Mouse (Mus musculus) stomach, embryonic 14.5 days (tissue): ENCODE results near the gene Slc5a5. TPM values are rescaled to one million over a fixed set of nuclear protein-coding genes. Genes with fewer than 3 reads are reported as not detected.

Experiments
- ATAC-seq: fragments of 200-750 bp; cut with Nextera tagmentation; 2 replicates; pipeline ENCODE4 v1.8.0; 2017; ENCODE audit warnings: low read depth, moderate TSS enrichment; ENCODE audit not compliant: insufficient number of reproducible peaks, insufficient read depth, low FRiP score
- H3K27ac ChIP-seq: fragments of 300-500 bp; sonication (generic); 2 replicates; pipeline ENCODE4 v1.5.1; 2014; ENCODE audit warnings: mild to moderate bottlenecking, low read length, moderate library complexity, mixed read lengths
- H3K27me3 ChIP-seq: fragments of 300-500 bp; sonication (generic); 2 replicates; pipeline ENCODE4 v1.6.1; 2014; ENCODE audit warnings: low read length, control low read depth, mixed read lengths; ENCODE audit not compliant: control insufficient read depth, insufficient read depth
- H3K36me3 ChIP-seq: fragments of 300-500 bp; sonication (generic); 2 replicates; pipeline ENCODE4 v1.6.1; 2014; ENCODE audit warnings: mild to moderate bottlenecking, control low read depth, low read length, moderate library complexity, mixed read lengths; ENCODE audit not compliant: control insufficient read depth, insufficient read depth
- H3K4me1 ChIP-seq: fragments of 300-500 bp; sonication (generic); 2 replicates; pipeline ENCODE4 v1.6.1; 2014; ENCODE audit warnings: low read length, control low read depth, mixed read lengths; ENCODE audit not compliant: control insufficient read depth, insufficient read depth
- H3K4me2 ChIP-seq: fragments of 300-500 bp; sonication (generic); replicated peaks from 2 replicates; pipeline ENCODE4 v1.6.1; 2014; ENCODE audit warnings: low read depth, low read length, control low read depth
- H3K4me3 ChIP-seq: fragments of 300-500 bp; sonication (generic); 2 replicates; pipeline ENCODE4 v1.5.1; 2014; ENCODE audit warnings: low read depth, low read length, control low read depth
- H3K9ac ChIP-seq: fragments of 300-500 bp; sonication (generic); replicated peaks from 2 replicates; pipeline ENCODE4 v1.6.1; 2014; ENCODE audit warnings: low read depth, mild to moderate bottlenecking, control low read depth, low read length, moderate library complexity, mixed read lengths
- H3K9me3 ChIP-seq: fragments of 300-500 bp; sonication (generic); 2 replicates; pipeline ENCODE4 v1.6.1; 2016; ENCODE audit warnings: low read depth, low read length, control low read depth; ENCODE audit not compliant: control insufficient read depth
- WGBS: fragments of 180-500 bp; shearing (Covaris S2); extraction: QIAGEN DNeasy Blood & Tissue Kit; methylation state at CpG from one replicate; pipeline ENCODE4 v1.1.7; 2014; 5-methylcytosine and 5-hydroxymethylcytosine counted together
- polyA plus RNA-seq: library from polyadenylated mRNA; unstranded; fragments of >200 nt; fragmentation: Nextera tagmentation; extraction: Ambion mirVana; gene quantifications from 2 replicates; pipeline ENCODE4 v1.2.1, GENCODE M21; 2014

The Slc5a5 gene
- polyA plus RNA-seq, 1 experiment from 2014 or later: 4.2 TPM

GRCm38 (mm10) chr8:70926396-70926795, 33.8 kb upstream of the Slc5a5 start:
- Histone ChIP-seq H3K27me3 (no peaks in the 10 kb centered on the region), H3K4me2 (no peak overlapping the region), H3K27ac (no peak overlapping the region), H3K9ac (no peak overlapping the region), H3K4me3 (no peak overlapping the region), H3K36me3 (no peaks in the 10 kb centered on the region), H3K4me1 (no peaks in the 10 kb centered on the region), H3K9me3 (no peaks in the 10 kb centered on the region)
- WGBS: 89% methylated on average over 5 of the region's 5 CpGs
- ATAC-seq: no peak

GRCm38 (mm10) chr8:70925754-70926153, 33.2 kb upstream of the Slc5a5 start:
- 86% methylated on average over 4 of the region's 4 CpGs for WGBS
- H3K36me3 ChIP-seq: 0 out of 2 replicates have a peak, but pooled peaks cover under 1% of the 10 kb centered on the region
- no peaks in the 10 kb centered on the region for H3K4me1 ChIP-seq
- H3K9ac ChIP-seq: no peak overlapping the region
- H3K4me2 ChIP-seq: no peak overlapping the region
- H3K4me3 ChIP-seq: no peak overlapping the region
- H3K9me3 ChIP-seq: no peaks in the 10 kb centered on the region
- no peak overlapping the region for H3K27ac ChIP-seq
- no peak for ATAC-seq
- no peaks in the 10 kb centered on the region for H3K27me3 ChIP-seq

GRCm38 (mm10) chr8:70924151-70924550, 31.6 kb upstream of the Slc5a5 start:
- ATAC-seq: no peak
- Histone ChIP-seq H3K36me3 (0 out of 2 replicates have a peak, but pooled peaks cover 11% of the 10 kb centered on the region), H3K4me2 (no peak overlapping the region), H3K9me3 (no peaks in the 10 kb centered on the region), H3K4me3 (no peak overlapping the region), H3K27ac (no peak overlapping the region), H3K4me1 (no peaks in the 10 kb centered on the region), H3K27me3 (no peaks in the 10 kb centered on the region), H3K9ac (no peak overlapping the region)
- 86% methylated on average over 4 of the region's 4 CpGs for WGBS

GRCm38 (mm10) chr8:70920049-70920922, 27.7 kb upstream of the Slc5a5 start:
- 83% methylated on average over 9 of the region's 9 CpGs for WGBS
- no peak overlapping the region for H3K27ac ChIP-seq
- no peak overlapping the region for H3K9ac ChIP-seq
- no peaks in the 10 kb centered on the region for H3K27me3 ChIP-seq
- no peaks in the 10 kb centered on the region for H3K4me1 ChIP-seq
- peaks cover 41% of the 10 kb centered on the region for H3K36me3 ChIP-seq
- H3K4me3 ChIP-seq: no peak overlapping the region
- H3K4me2 ChIP-seq: no peak overlapping the region
- no peaks in the 10 kb centered on the region for H3K9me3 ChIP-seq
- ATAC-seq: no peak

GRCm38 (mm10) chr8:70914704-70915103, 22.1 kb upstream of the Slc5a5 start:
- Histone ChIP-seq H3K27ac (no peak overlapping the region), H3K9ac (no peak overlapping the region), H3K4me1 (no peaks in the 10 kb centered on the region), H3K4me2 (no peak overlapping the region), H3K9me3 (no peaks in the 10 kb centered on the region), H3K27me3 (no peaks in the 10 kb centered on the region), H3K36me3 (peaks cover 79% of the 10 kb centered on the region), H3K4me3 (no peak overlapping the region)
- ATAC-seq: no peak
- WGBS: 94% methylated on average over 17 of the region's 17 CpGs

GRCm38 (mm10) chr8:70913523-70913922, 21.0 kb upstream of the Slc5a5 start:
- Histone ChIP-seq H3K4me1 (no peaks in the 10 kb centered on the region), H3K9ac (no peak overlapping the region), H3K4me2 (no peak overlapping the region), H3K4me3 (no peak overlapping the region), H3K27ac (no peak overlapping the region), H3K36me3 (peaks cover 69% of the 10 kb centered on the region), H3K27me3 (no peaks in the 10 kb centered on the region), H3K9me3 (no peaks in the 10 kb centered on the region)
- no peak for ATAC-seq
- WGBS: 95% methylated on average over 26 of the region's 26 CpGs

- H3K9ac ChIP-seq: no peak overlapping the region
- no peak overlapping the region for H3K27ac ChIP-seq
- peaks cover 66% of the 10 kb centered on the region for H3K36me3 ChIP-seq
- no peak overlapping the region for H3K4me3 ChIP-seq
- no peak overlapping the region for H3K4me2 ChIP-seq
- no peaks in the 10 kb centered on the region for H3K27me3 ChIP-seq
- WGBS: 94% methylated on average over 30 of the region's 30 CpGs
- no peaks in the 10 kb centered on the region for H3K4me1 ChIP-seq
- no peaks in the 10 kb centered on the region for H3K9me3 ChIP-seq
- no peak for ATAC-seq
Observed at GRCm38 (mm10) chr8:70912955-70913354, 20.4 kb upstream of the Slc5a5 start.

- WGBS: 85% methylated on average over 5 of the region's 5 CpGs
- Histone ChIP-seq H3K27me3 (no peaks in the 10 kb centered on the region), H3K36me3 (peaks cover 58% of the 10 kb centered on the region)
Observed at GRCm38 (mm10) chr8:70911596-70911995, 19.0 kb upstream of the Slc5a5 start.

More at GRCm38 (mm10) chr8:70911596-70911995, 19.0 kb upstream of the Slc5a5 start:
- Histone ChIP-seq H3K9ac (no peak overlapping the region), H3K4me3 (no peak overlapping the region), H3K4me2 (no peak overlapping the region), H3K27ac (no peak overlapping the region), H3K4me1 (peaks cover 4% of the 10 kb centered on the region; the same call in 1 of the 2 replicates), H3K9me3 (no peaks in the 10 kb centered on the region)
- no peak for ATAC-seq
